Mouse (Mus musculus): ENCODE results near the gene Sgpp1.

Sgpp1 gene

GRCm38 (mm10) chr12:75683598-75683997 lies 51.9 kb downstream of the Sgpp1 start:
- no peak for DNase-seq

GRCm38 (mm10) chr12:75682842-75683241 lies 52.7 kb downstream of the Sgpp1 start:
- DNase-seq = no peak

- no peak for DNase-seq
Measured at GRCm38 (mm10) chr12:75681101-75681500, 54.4 kb downstream of the Sgpp1 start.

GRCm38 (mm10) chr12:75678393-75678792 lies 57.1 kb downstream of the Sgpp1 start:
- no peak for DNase-seq

GRCm38 (mm10) chr12:75672630-75673029 lies 62.9 kb downstream of the Sgpp1 start:
- DNase-seq = no peak

GRCm38 (mm10) chr12:75671759-75672315 lies 63.7 kb downstream of the Sgpp1 start:
- DNase-seq = no peak

- no peak for DNase-seq
Measured at GRCm38 (mm10) chr12:75670611-75671010, 64.9 kb downstream of the Sgpp1 start.

GRCm38 (mm10) chr12:75669258-75670106 lies 66.0 kb downstream of the Sgpp1 start, which contains the start of gene Wdr89:
Gene Wdr89 (minus strand): TSS chr12:75669537.
- peak; percentile 100 for DNase-seq

- DNase-seq = no peak
Measured at GRCm38 (mm10) chr12:75668916-75669257, 66.6 kb downstream of the Sgpp1 start.

GRCm38 (mm10) chr12:75668221-75668620 lies 67.3 kb downstream of the Sgpp1 start:
- DNase-seq = no peak

GRCm38 (mm10) chr12:75666939-75667338 lies 68.6 kb downstream of the Sgpp1 start:
- DNase-seq = no peak

- no peak for DNase-seq
Measured at GRCm38 (mm10) chr12:75664516-75664810, 71.1 kb downstream of the Sgpp1 start.
